Mouse (Mus musculus) lung, embryonic 15.5 days (tissue): Measurements from ENCODE around the gene Snx30. TPM values are rescaled to one million over a fixed set of nuclear protein-coding genes. Genes with fewer than 3 reads are reported as not detected.

Source experiments
- ATAC-seq: fragments of 200-750 bp; cut with Nextera tagmentation; 2 replicates; pipeline ENCODE4 v1.8.0; 2017; ENCODE audit warnings: moderate number of reproducible peaks, borderline replicate concordance; ENCODE audit not compliant: low FRiP score, low TSS enrichment; ENCODE audit errors: extremely low read depth
- H3K27ac ChIP-seq: fragments of 300-500 bp; sonication (generic); 2 replicates; pipeline ENCODE4 v1.5.1; 2015; ENCODE audit warnings: moderate library complexity, mild to moderate bottlenecking, inconsistent platforms
- H3K27me3 ChIP-seq: fragments of 300-500 bp; sonication (generic); 2 replicates; pipeline ENCODE4 v1.6.1; 2015; ENCODE audit warnings: inconsistent platforms
- H3K36me3 ChIP-seq: fragments of 300-500 bp; sonication (generic); 2 replicates; pipeline ENCODE4 v1.6.1; 2015; ENCODE audit warnings: inconsistent platforms
- H3K4me1 ChIP-seq: fragments of 300-500 bp; sonication (generic); 2 replicates; pipeline ENCODE4 v1.6.1; 2015; ENCODE audit warnings: inconsistent platforms
- H3K4me2 ChIP-seq: fragments of 300-500 bp; sonication (generic); 2 replicates; pipeline ENCODE4 v1.6.1; 2015; ENCODE audit warnings: inconsistent platforms, mild to moderate bottlenecking, moderate library complexity
- H3K4me3 ChIP-seq: fragments of 300-500 bp; sonication (generic); 2 replicates; pipeline ENCODE4 v1.5.1; 2015; ENCODE audit warnings: mild to moderate bottlenecking, inconsistent platforms
- H3K9ac ChIP-seq: fragments of 300-500 bp; sonication (generic); 2 replicates; pipeline ENCODE4 v1.6.1; 2015; ENCODE audit warnings: inconsistent platforms
- H3K9me3 ChIP-seq: fragments of 300-500 bp; sonication (generic); 2 replicates; pipeline ENCODE4 v1.6.1; 2016; ENCODE audit warnings: inconsistent platforms
- WGBS: fragments of 180-500 bp; shearing (Covaris S2); methylation state at CpG from one replicate; pipeline ENCODE4 v1.1.7; 2015; 5-methylcytosine and 5-hydroxymethylcytosine counted together
- polyA plus RNA-seq: library from polyadenylated mRNA; unstranded; fragments of >200 nt; fragmentation: Nextera tagmentation; extraction: Ambion mirVana; gene quantifications from 2 replicates; pipeline ENCODE4 v1.2.1, GENCODE M21; 2015

Snx30 gene
- polyA plus RNA-seq, 1 experiment from 2014 or later: 10.0 TPM

GRCm38 (mm10) chr4:59832810-59833209, 27.2 kb downstream of the Snx30 start:
- Histone ChIP-seq H3K36me3 (no peaks in the 10 kb centered on the region), H3K4me1 (peaks cover 14% of the 10 kb centered on the region), H3K9ac (no peak overlapping the region), H3K4me3 (no peak overlapping the region), H3K4me2 (no peak overlapping the region), H3K9me3 (no peaks in the 10 kb centered on the region), H3K27ac (no peak overlapping the region), H3K27me3 (no peaks in the 10 kb centered on the region)
- WGBS: 47% methylated on average over 6 of the region's 6 CpGs
- no peak for ATAC-seq

DNA sequence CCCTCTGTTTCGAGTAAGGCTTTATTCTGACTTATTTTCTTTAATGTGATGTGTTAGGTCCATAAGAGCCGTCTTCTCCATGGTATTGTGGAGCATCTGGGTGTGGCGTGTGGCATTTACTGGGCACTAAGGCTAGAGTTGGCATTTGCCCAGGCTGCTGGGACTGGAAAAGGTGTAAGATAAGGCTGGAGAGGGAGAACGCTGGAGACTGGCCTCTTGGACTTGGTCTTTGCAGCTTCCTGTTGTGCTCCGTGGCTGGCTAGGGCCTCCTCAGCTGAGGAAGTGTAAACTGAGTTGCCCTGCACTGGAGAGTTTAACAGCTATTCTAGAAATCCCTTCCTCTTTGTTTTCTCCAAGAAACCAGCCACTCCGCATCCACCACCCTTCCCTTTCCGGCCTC, 32.0 kb downstream of the Snx30 start:
- peak overlapping the region; percentile 39 for H3K27ac ChIP-seq
- WGBS: 50% methylated on average over 7 of the region's 7 CpGs
- no peak overlapping the region for H3K9ac ChIP-seq
- no peaks in the 10 kb centered on the region for H3K9me3 ChIP-seq
- peaks cover 14% of the 10 kb centered on the region for H3K4me1 ChIP-seq
- no peak overlapping the region for H3K4me3 ChIP-seq
- no peaks in the 10 kb centered on the region for H3K36me3 ChIP-seq
- no peak overlapping the region; the same call in 1 of the 2 replicates for H3K4me2 ChIP-seq
- no peak for ATAC-seq
- H3K27me3 ChIP-seq: no peaks in the 10 kb centered on the region

GRCm38 (mm10) chr4:59844460-59845244, 39.0 kb downstream of the Snx30 start:
- no peak overlapping the region for H3K4me3 ChIP-seq
- no peak overlapping the region for H3K27ac ChIP-seq
- 72% methylated on average over 15 of the region's 15 CpGs for WGBS
- no peaks in the 10 kb centered on the region for H3K9me3 ChIP-seq
- no peak overlapping the region for H3K9ac ChIP-seq
- 0 out of 2 replicates have a peak, but pooled peaks cover 3% of the 10 kb centered on the region for H3K4me1 ChIP-seq
- H3K4me2 ChIP-seq: no peak overlapping the region
- ATAC-seq: no peak
- H3K36me3 ChIP-seq: no peaks in the 10 kb centered on the region
- no peaks in the 10 kb centered on the region for H3K27me3 ChIP-seq

GRCm38 (mm10) chr4:59845245-59845637, 39.6 kb downstream of the Snx30 start:
- Histone ChIP-seq H3K27ac (no peak overlapping the region), H3K36me3 (no peaks in the 10 kb centered on the region), H3K4me2 (no peak overlapping the region), H3K4me3 (no peak overlapping the region), H3K27me3 (no peaks in the 10 kb centered on the region), H3K9me3 (no peaks in the 10 kb centered on the region), H3K9ac (no peak overlapping the region), H3K4me1 (0 out of 2 replicates have a peak, but pooled peaks cover 3% of the 10 kb centered on the region)
- WGBS: 68% methylated on average over 3 of the region's 3 CpGs
- no peak for ATAC-seq

GRCm38 (mm10) chr4:59847447-59847846, 41.8 kb downstream of the Snx30 start:
- Histone ChIP-seq H3K9ac (no peak overlapping the region), H3K4me2 (no peak overlapping the region), H3K4me3 (no peak overlapping the region), H3K27ac (no peak overlapping the region), H3K9me3 (no peaks in the 10 kb centered on the region), H3K27me3 (no peaks in the 10 kb centered on the region), H3K4me1 (peaks cover 11% of the 10 kb centered on the region; the same call in 1 of the 2 replicates), H3K36me3 (no peaks in the 10 kb centered on the region)
- 83% methylated on average over 5 of the region's 5 CpGs for WGBS
- no peak for ATAC-seq

DNA sequence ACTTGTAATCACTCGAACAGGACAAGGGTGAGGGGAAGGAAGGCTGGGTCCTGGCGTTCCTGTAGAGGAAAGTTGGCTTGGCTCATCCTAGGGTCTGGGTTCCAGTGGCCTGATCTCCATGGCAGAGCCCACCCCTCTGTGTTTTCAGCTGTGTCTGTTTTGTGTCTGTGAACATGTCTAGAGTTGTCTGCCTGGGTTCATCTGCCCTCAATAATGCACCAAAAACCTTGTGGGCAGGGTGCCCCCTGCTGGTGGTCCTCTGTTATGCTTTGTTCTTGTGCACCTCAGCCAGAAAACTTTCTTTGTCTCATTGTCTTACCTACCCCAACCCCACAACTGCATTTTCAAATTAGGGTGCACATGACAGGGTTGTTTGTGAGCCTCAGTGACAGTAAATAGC, 44.5 kb downstream of the Snx30 start:
- Histone ChIP-seq H3K27ac (no peak overlapping the region), H3K9me3 (no peaks in the 10 kb centered on the region), H3K36me3 (no peaks in the 10 kb centered on the region), H3K4me2 (no peak overlapping the region), H3K4me1 (peaks cover 11% of the 10 kb centered on the region; the same call in 1 of the 2 replicates), H3K9ac (no peak overlapping the region), H3K4me3 (no peak overlapping the region), H3K27me3 (no peaks in the 10 kb centered on the region)
- peak; percentile 55 for ATAC-seq
- 49% methylated on average over 2 of the region's 2 CpGs for WGBS

DNA sequence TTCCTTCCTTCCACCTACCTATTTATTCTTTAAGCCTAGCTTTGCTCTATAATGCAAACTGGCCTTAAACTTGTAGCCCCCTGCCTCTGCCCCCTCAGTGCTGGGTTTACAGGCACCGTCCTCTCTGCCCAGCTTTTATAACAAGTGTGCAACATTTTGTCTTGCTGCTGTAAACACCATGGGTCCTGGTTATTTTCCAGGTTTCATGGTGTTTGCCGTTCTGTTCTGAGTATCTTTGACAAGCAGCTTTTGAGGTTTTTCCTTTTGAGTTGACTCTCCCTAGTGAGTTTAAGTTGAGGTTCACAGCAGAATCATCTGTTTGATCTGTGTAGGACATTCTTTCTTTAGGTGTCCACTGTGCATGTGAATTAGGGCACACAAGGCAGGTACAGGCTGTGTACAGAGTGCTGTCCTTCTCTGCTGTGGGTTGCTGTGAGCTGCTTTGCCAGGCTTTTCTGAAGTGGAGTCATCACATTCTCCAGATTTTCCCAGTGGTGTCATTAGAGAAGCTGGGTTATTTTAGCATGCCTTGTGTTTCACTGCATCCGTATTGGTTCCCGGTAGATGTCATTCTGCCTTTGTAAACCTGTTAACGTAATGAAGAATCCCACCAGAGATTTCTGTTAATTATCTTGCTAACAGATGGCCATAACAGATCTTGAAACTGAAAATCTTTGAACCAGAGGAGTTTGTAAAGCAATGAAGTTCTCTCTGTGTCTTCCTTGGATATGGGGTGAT, 45.4 kb downstream of the Snx30 start:
- ATAC-seq: peak; percentile 32; the same call in 1 of the 2 replicates
- 62% methylated on average over 5 of the region's 5 CpGs for WGBS
- H3K9ac ChIP-seq: no peak overlapping the region
- H3K27me3 ChIP-seq: no peaks in the 10 kb centered on the region
- H3K27ac ChIP-seq: peak overlapping the region; percentile 45; the same call in 1 of the 2 replicates
- H3K4me3 ChIP-seq: no peak overlapping the region
- no peak overlapping the region for H3K4me2 ChIP-seq
- no peaks in the 10 kb centered on the region for H3K9me3 ChIP-seq
- H3K4me1 ChIP-seq: peaks cover 11% of the 10 kb centered on the region; the same call in 1 of the 2 replicates
- H3K36me3 ChIP-seq: no peaks in the 10 kb centered on the region

- H3K4me3 ChIP-seq: no peak overlapping the region
- no peak overlapping the region for H3K27ac ChIP-seq
- no peak overlapping the region for H3K4me2 ChIP-seq
- no peaks in the 10 kb centered on the region for H3K9me3 ChIP-seq
- H3K27me3 ChIP-seq: no peaks in the 10 kb centered on the region
- H3K36me3 ChIP-seq: no peaks in the 10 kb centered on the region; the same call in 1 of the 2 replicates
- WGBS: 90% methylated on average over 7 of the region's 7 CpGs
- peaks cover 11% of the 10 kb centered on the region; the same call in 1 of the 2 replicates for H3K4me1 ChIP-seq
- ATAC-seq: no peak
- no peak overlapping the region for H3K9ac ChIP-seq
These were observed 47.5 kb downstream of the Snx30 start for GRCm38 (mm10) chr4:59853155-59853554.

DNA sequence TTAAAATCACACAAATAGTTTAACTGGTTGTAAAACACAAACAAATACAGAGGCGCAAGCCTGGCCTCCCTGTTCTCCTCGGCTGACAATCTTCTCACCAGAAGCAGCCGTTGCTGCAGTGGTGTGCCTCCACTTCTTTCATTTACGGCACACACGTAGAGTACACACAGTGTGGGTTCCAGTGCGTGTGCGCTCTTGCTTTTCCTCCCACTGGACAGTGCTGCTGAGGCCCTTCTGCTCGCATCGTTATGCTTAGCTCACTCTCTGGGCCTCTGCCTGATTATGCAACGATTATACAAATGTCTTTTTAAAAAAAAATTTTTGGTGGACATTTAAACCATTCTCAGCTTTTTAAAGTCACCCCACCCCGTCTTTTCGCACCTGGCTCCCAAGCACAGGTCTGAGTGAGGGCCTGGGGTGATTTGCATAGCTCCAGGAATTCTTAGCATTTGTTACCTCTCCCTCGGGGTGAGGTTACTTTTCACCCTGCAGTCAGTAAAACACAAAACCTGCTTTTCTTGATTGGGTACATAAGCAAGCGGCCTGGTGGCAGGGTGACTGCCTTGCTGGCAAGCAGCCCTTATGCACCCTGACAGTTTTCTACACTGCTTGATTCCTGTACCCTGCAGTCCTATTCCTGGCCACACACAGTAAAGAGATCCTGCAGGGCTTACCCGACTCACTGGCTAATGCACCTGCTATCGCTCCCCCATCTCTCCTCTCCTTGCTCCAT, 54.2 kb downstream of the Snx30 start:
- Histone ChIP-seq H3K4me2 (no peak overlapping the region), H3K36me3 (no peaks in the 10 kb centered on the region; the same call in 1 of the 2 replicates), H3K4me3 (no peak overlapping the region), H3K27me3 (no peaks in the 10 kb centered on the region), H3K27ac (peak overlapping the region; percentile 78), H3K9me3 (no peaks in the 10 kb centered on the region), H3K9ac (no peak overlapping the region), H3K4me1 (peaks cover 17% of the 10 kb centered on the region; the same call in 1 of the 2 replicates)
- peak; percentile 75; the same call in 1 of the 2 replicates for ATAC-seq
- WGBS: 44% methylated on average over 16 of the region's 16 CpGs

DNA sequence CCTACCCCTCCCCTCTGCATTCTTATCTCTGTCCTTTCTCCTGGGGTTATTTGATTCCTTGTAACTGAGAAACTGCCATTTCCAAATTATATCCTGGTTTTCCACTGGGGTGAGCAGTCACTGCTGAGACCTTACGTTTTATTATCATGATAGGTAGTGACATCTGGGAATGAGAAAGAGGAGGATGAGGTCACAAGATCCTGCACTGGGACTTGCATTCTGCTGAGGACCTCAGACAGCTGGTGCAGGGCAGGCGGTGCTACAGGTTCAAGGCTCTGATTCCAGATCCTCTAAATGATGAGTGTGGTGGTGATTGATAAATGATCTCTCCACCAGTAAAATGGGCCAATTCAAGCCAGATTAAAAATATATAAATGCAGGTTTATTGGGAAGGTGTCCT, 54.8 kb downstream of the Snx30 start:
- 59% methylated on average over 2 of the region's 2 CpGs for WGBS
- no peak for ATAC-seq
- no peak overlapping the region for H3K9ac ChIP-seq
- H3K9me3 ChIP-seq: no peaks in the 10 kb centered on the region
- no peaks in the 10 kb centered on the region for H3K27me3 ChIP-seq
- no peaks in the 10 kb centered on the region; the same call in 1 of the 2 replicates for H3K36me3 ChIP-seq
- H3K4me3 ChIP-seq: no peak overlapping the region
- H3K4me2 ChIP-seq: no peak overlapping the region
- H3K27ac ChIP-seq: peak overlapping the region; percentile 78
- H3K4me1 ChIP-seq: peaks cover 17% of the 10 kb centered on the region; the same call in 1 of the 2 replicates

- no peaks in the 10 kb centered on the region for H3K9me3 ChIP-seq
- H3K36me3 ChIP-seq: no peaks in the 10 kb centered on the region; the same call in 1 of the 2 replicates
- H3K27me3 ChIP-seq: no peaks in the 10 kb centered on the region
- H3K27ac ChIP-seq: no peak overlapping the region
- H3K4me2 ChIP-seq: no peak overlapping the region
- H3K4me3 ChIP-seq: no peak overlapping the region
- no peak for ATAC-seq
- H3K9ac ChIP-seq: no peak overlapping the region
- peaks cover 17% of the 10 kb centered on the region; the same call in 1 of the 2 replicates for H3K4me1 ChIP-seq
- WGBS: 54% methylated on average over 4 of the region's 4 CpGs
These were observed 56.2 kb downstream of the Snx30 start for GRCm38 (mm10) chr4:59861871-59862270.
